Mouse (Mus musculus): ENCODE results near the gene Usp40.

The Usp40 gene

GRCm38 (mm10) chr1:87951641-87952040 is 56.7 kb downstream of the Usp40 start:
- DNase-seq (ENCODE audit: low read depth in 1 of 2, low spot score in 2 of 2) = no peak

- DNase-seq (ENCODE audit: low read depth in 1 of 2, low spot score in 2 of 2) = no peak
These were observed 60.7 kb downstream of the Usp40 start for GRCm38 (mm10) chr1:87947681-87948091.

- no peak for DNase-seq (ENCODE audit: low read depth in 1 of 2, low spot score in 2 of 2)
These were observed 66.6 kb downstream of the Usp40 start for GRCm38 (mm10) chr1:87941765-87942164.

GRCm38 (mm10) chr1:87936516-87936915 is 71.8 kb downstream of the Usp40 start:
- no peak for DNase-seq (ENCODE audit: low read depth in 1 of 2, low spot score in 2 of 2)

- DNase-seq (ENCODE audit: low read depth in 1 of 2, low spot score in 2 of 2) = no peak
These were observed 72.3 kb downstream of the Usp40 start for GRCm38 (mm10) chr1:87936075-87936474.

- no peak for DNase-seq (ENCODE audit: low read depth in 1 of 2, low spot score in 2 of 2)
These were observed 72.8 kb downstream of the Usp40 start for GRCm38 (mm10) chr1:87935546-87935945.

GRCm38 (mm10) chr1:87935095-87935494 is 73.3 kb downstream of the Usp40 start:
- DNase-seq (ENCODE audit: low read depth in 1 of 2, low spot score in 2 of 2) = no peak

- DNase-seq (ENCODE audit: low read depth in 1 of 2, low spot score in 2 of 2) = no peak
These were observed 75.3 kb downstream of the Usp40 start for GRCm38 (mm10) chr1:87933051-87933450.

GRCm38 (mm10) chr1:87929730-87930129 is 78.6 kb downstream of the Usp40 start:
- no peak for DNase-seq (ENCODE audit: low read depth in 1 of 2, low spot score in 2 of 2)

GRCm38 (mm10) chr1:87924888-87925287 is 83.5 kb downstream of the Usp40 start:
- DNase-seq (ENCODE audit: low read depth in 1 of 2, low spot score in 2 of 2) = no peak

GRCm38 (mm10) chr1:87922666-87923065 is 85.7 kb downstream of the Usp40 start:
- no peak for DNase-seq (ENCODE audit: low read depth in 1 of 2, low spot score in 2 of 2)

- DNase-seq (ENCODE audit: low read depth in 1 of 2, low spot score in 2 of 2) = no peak
These were observed 88.2 kb downstream of the Usp40 start for GRCm38 (mm10) chr1:87920056-87920614.

GRCm38 (mm10) chr1:87918061-87918460 is 90.3 kb downstream of the Usp40 start:
- no peak for DNase-seq (ENCODE audit: low read depth in 1 of 2, low spot score in 2 of 2)

- no peak for DNase-seq (ENCODE audit: low read depth in 1 of 2, low spot score in 2 of 2)
These were observed 91.0 kb downstream of the Usp40 start for GRCm38 (mm10) chr1:87917361-87917760.

GRCm38 (mm10) chr1:87913356-87913755 is 95.0 kb downstream of the Usp40 start:
- DNase-seq (ENCODE audit: low read depth in 1 of 2, low spot score in 2 of 2) = no peak

- no peak for DNase-seq (ENCODE audit: low read depth in 1 of 2, low spot score in 2 of 2)
These were observed 97.9 kb downstream of the Usp40 start for GRCm38 (mm10) chr1:87910428-87910827.

GRCm38 (mm10) chr1:87909565-87909964 is 98.8 kb downstream of the Usp40 start:
- DNase-seq (ENCODE audit: low read depth in 1 of 2, low spot score in 2 of 2) = no peak

- DNase-seq (ENCODE audit: low read depth in 1 of 2, low spot score in 2 of 2) = no peak
These were observed 99.6 kb downstream of the Usp40 start for GRCm38 (mm10) chr1:87908736-87909135.

- DNase-seq (ENCODE audit: low read depth in 1 of 2, low spot score in 2 of 2) = no peak
These were observed 100.3 kb downstream of the Usp40 start for GRCm38 (mm10) chr1:87908006-87908405.

GRCm38 (mm10) chr1:87906361-87906956 is 101.9 kb downstream of the Usp40 start:
- DNase-seq (ENCODE audit: low read depth in 1 of 2, low spot score in 2 of 2) = no peak

GRCm38 (mm10) chr1:87902186-87902585 is 106.2 kb downstream of the Usp40 start:
- DNase-seq (ENCODE audit: low read depth in 1 of 2, low spot score in 2 of 2) = no peak

- DNase-seq (ENCODE audit: low read depth in 1 of 2, low spot score in 2 of 2) = peak in 1 of 2 experiments; percentile 37
These were observed 107.4 kb downstream of the Usp40 start for GRCm38 (mm10) chr1:87900979-87901378.

GRCm38 (mm10) chr1:87899701-87900100 is 108.7 kb downstream of the Usp40 start:
- DNase-seq (ENCODE audit: low read depth in 1 of 2, low spot score in 2 of 2) = no peak
